Mouse (Mus musculus) E14TG2a.4 (cell line): ENCODE measurements around the gene Pde4c.

Source experiments
- H3K27me3 ChIP-seq: 2 replicates; pipeline ENCODE4 v1.6.1; 2014; ENCODE audit warnings: low read length, control low read depth; ENCODE audit not compliant: insufficient read depth
- H3K36me3 ChIP-seq: 2 replicates; pipeline ENCODE4 v1.6.1; 2014; ENCODE audit warnings: low read length, control low read depth; ENCODE audit not compliant: insufficient read depth
- H3K4me1 ChIP-seq: replicated peaks from 2 replicates; pipeline ENCODE4 v1.6.1; 2014; ENCODE audit warnings: low read depth, low read length, control low read depth
- H3K4me3 ChIP-seq: replicated peaks from 2 replicates; pipeline ENCODE4 v1.5.1; 2014; ENCODE audit warnings: mild to moderate bottlenecking, low read length
- H3K9me3 ChIP-seq: 2 replicates; pipeline ENCODE4 v1.6.1; 2014; ENCODE audit warnings: low read length, control low read depth
- CTCF ChIP-seq: conservative IDR thresholded peaks from 2 replicates; pipeline ENCODE4 v1.5.1; 2014; ENCODE audit warnings: low read length
- NANOG ChIP-seq: IDR thresholded peaks from 2 replicates; pipeline ENCODE4 v1.6.1; 2014; ENCODE audit warnings: borderline replicate concordance, low read length, mixed read lengths
- POU5F1 ChIP-seq: IDR thresholded peaks from 2 replicates; pipeline ENCODE4 v1.6.1; 2014; ENCODE audit warnings: low read length, borderline replicate concordance

Pde4c gene

DNA sequence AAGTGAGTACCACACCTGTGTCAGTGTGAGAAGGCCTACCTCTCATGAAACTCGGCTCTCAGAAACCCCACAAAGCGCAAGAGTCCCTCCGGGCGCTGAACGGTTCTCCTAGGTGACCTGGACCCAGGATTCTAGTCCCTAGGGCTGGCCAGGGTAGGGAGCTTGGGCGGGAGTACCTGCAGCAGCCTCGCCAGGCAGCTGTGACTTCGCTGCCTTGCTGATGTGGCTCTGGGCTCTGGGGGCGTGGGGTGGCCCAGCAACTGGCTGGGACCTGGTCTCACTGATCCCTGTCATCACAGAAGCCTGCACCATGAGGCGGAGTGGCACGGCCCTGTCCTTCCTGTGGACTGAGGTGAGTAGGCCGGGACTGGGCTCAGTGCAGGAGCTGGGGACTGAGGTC, 696 bp downstream of the Pde4c start:
- H3K36me3 ChIP-seq: no peaks in the 10 kb centered on the region
- H3K4me1 ChIP-seq: peaks cover 37% of the 10 kb centered on the region
- no peaks in the 10 kb centered on the region for H3K9me3 ChIP-seq
- H3K27me3 ChIP-seq: peaks cover 16% of the 10 kb centered on the region
- H3K4me3 ChIP-seq: peak overlapping the region; percentile 57
- no peak for TF ChIP-seq POU5F1
- no peak for TF ChIP-seq NANOG
- TF ChIP-seq CTCF: no peak

DNA sequence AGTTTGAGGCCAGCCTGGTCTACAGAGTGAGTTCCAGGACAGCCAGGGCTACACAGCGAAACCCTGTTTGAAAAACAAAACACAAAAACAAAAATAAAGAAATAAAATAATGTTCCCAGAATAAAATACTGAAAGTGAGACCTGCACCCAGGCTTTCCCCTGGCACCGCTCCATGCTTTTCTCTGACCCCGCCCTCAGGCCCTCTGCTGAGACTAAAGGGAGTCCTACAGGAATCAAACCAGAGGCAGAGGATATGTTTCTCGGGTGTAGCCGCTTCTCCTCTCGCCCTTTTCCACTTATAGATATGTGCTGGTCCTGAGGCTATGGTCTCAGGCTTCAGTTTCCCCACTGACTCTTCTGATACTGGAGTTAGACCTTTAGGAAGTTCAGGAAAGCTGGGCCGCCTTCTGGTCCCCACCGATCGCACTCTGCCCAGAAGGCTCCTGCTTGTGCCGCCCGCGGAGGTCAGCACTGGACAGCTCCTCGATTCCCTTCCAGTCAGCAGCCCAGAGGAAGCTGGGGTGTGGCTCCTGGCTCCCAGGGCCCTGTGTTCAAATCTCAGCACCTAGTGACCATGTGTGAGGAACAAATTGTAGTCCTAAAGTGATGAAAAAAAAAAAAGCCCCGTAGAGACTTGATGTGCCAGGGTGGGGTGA, 2.4 kb downstream of the Pde4c start:
- H3K9me3 ChIP-seq: no peaks in the 10 kb centered on the region
- peaks cover 43% of the 10 kb centered on the region for H3K4me1 ChIP-seq
- H3K27me3 ChIP-seq: peaks cover 26% of the 10 kb centered on the region
- no peak overlapping the region for H3K4me3 ChIP-seq
- no peaks in the 10 kb centered on the region for H3K36me3 ChIP-seq
- TF ChIP-seq NANOG (no peak), POU5F1 (no peak), CTCF (no peak)

DNA sequence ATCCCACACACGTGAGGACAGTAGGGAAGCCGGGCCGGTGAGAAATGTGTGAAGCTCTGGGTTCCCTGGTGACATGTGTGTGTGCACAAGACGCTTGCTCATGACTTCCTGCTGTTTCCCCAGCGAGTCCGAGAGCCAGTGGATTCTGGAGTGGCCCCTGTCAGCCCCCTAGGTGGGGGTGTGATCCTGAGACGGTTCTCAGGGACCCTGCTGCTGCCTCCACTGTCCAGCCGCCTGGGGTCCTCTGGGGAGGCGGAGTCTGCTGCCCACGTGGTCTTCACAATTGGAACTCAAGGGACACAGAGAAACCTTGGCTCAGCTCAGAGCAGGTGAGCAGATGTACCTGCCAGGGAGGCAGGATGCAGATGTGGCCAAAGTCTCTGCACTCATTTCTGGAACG, 3.2 kb downstream of the Pde4c start:
- Histone ChIP-seq H3K27me3 (peaks cover 30% of the 10 kb centered on the region), H3K9me3 (no peaks in the 10 kb centered on the region), H3K4me3 (no peak overlapping the region), H3K36me3 (no peaks in the 10 kb centered on the region), H3K4me1 (peaks cover 43% of the 10 kb centered on the region)
- no peak for TF ChIP-seq CTCF
- no peak for TF ChIP-seq NANOG
- no peak for TF ChIP-seq POU5F1

DNA sequence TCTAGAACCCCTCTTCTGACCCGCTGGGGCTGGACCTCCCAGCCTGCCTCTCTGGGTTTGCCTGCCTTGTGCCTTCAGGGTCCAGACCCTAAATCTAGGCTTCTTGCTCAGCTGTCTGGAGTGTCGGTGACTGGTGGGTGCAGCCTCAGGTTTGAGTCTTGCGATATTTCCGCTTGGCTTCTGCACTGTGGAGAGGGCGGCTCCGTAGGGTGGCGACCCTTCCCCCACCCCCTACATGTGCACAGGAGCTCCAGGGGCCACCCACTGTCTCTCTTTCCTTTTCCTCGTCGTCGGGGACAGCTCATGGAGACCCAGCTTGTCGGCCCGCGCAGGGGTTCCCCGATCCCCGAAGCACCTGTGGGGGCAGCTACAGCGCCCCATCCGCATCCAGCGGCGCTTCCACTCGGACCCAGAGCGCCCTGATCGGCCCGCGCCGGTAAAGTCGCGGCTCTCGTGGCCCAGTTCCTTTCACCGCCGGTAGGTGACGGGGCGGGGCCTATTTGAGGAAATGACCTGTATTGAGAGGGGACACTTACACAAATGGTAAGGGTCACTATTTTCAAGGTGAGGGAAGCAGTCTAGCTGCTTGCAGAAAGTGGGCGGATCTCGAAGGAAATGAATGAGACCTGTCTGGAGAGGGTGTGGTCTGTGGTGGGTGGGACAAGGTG, 6.4 kb downstream of the Pde4c start:
- Histone ChIP-seq H3K27me3 (peaks cover 30% of the 10 kb centered on the region), H3K9me3 (no peaks in the 10 kb centered on the region), H3K4me3 (peak overlapping the region; percentile 73), H3K4me1 (peaks cover 43% of the 10 kb centered on the region), H3K36me3 (no peaks in the 10 kb centered on the region)
- TF ChIP-seq NANOG: no peak
- peak; percentile 35 for TF ChIP-seq CTCF

DNA sequence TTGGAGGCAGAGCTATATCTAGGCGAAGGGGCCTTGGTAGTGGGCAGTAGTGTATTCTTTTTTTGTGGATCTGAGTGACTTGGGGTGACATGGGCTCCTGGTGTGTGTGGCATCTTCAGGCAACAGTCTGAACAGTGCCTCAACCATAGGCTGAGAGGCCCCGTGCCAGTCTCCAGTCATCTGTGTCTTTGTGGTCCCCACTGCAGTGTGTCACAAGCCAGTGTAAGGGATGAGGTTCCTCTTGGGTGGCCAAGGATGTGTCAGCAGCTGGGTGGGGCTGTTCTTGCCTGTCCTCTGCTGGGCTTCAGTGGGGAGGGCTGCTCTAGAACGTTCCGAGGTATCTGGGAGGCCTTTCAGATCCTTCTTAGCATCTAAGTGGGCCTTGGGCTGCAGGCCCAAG, 7.4 kb downstream of the Pde4c start:
- no peak for TF ChIP-seq NANOG
- TF ChIP-seq CTCF: no peak
- TF ChIP-seq POU5F1: no peak
- peaks cover 40% of the 10 kb centered on the region for H3K4me1 ChIP-seq
- H3K9me3 ChIP-seq: no peaks in the 10 kb centered on the region
- peaks cover 30% of the 10 kb centered on the region for H3K27me3 ChIP-seq
- no peaks in the 10 kb centered on the region for H3K36me3 ChIP-seq
- no peak overlapping the region for H3K4me3 ChIP-seq

DNA sequence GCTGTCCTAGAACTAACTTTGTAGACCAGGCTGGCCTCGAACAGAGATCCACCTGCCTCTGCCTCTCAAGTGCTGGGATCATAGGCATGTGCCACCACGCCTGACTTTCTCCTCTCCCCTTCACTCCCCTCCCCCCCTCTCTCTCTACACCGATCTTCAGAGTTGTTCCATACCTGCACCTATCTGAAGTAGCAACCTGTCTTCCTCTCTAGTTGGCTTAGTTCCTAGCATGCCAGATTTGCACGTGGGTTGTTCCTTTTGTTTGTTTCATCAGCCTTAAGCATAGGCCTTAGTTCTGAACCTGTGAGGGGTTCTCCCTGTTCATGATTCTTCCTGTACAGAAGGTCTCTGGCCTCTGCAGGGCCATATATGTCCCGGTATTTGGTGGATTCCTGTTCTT, 14.2 kb downstream of the Pde4c start:
- no peaks in the 10 kb centered on the region for H3K36me3 ChIP-seq
- TF ChIP-seq POU5F1: no peak
- TF ChIP-seq CTCF: no peak
- TF ChIP-seq NANOG: no peak
- H3K27me3 ChIP-seq: peaks cover 30% of the 10 kb centered on the region
- no peak overlapping the region for H3K4me3 ChIP-seq
- H3K9me3 ChIP-seq: no peaks in the 10 kb centered on the region
- peaks cover 17% of the 10 kb centered on the region for H3K4me1 ChIP-seq

DNA sequence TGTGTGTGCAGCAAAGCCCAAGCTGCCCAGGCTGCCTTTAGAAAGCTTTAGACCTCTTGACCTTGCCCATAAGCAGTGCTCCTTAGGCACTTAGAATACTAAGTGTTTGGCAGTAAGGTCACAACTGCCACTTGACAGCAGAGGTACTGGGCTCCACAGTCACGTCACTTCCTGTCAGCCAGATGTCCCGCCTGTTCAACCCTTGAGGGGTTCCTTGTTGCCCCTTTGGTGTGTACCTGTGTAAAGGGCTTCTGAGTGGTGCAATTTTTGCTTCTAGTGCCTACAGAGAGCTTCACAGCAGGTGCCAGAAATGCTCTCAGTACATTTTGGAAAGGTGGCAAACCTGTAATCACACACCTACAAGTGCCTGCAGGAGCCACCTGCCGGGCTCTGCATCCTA, 14.7 kb downstream of the Pde4c start:
- Histone ChIP-seq H3K27me3 (peaks cover 36% of the 10 kb centered on the region), H3K9me3 (no peaks in the 10 kb centered on the region), H3K4me1 (peaks cover 18% of the 10 kb centered on the region), H3K36me3 (no peaks in the 10 kb centered on the region), H3K4me3 (no peak overlapping the region)
- no peak for TF ChIP-seq NANOG
- no peak for TF ChIP-seq CTCF
- TF ChIP-seq POU5F1: no peak

DNA sequence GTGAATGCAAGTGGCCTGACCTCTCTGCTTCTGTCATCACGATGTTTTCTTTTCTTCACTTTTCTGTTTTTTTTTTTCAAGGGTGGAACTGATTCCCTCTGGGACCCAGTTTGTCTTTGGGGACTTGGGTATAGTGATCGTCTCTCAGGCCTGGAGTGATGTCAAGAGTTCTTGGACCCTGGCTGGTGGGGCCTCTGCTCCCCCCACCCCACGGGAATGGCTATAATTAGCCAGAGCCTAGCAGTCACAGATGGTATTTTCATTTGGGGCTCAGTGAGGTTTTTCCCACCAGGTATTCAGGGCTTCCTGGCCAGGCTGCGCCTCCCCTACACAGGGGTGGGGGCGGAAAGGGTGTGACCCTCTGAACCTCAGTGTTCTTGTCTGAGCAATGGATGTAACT, 18.1 kb downstream of the Pde4c start:
- H3K36me3 ChIP-seq: no peaks in the 10 kb centered on the region
- H3K9me3 ChIP-seq: no peaks in the 10 kb centered on the region
- no peak overlapping the region for H3K4me3 ChIP-seq
- TF ChIP-seq NANOG (no peak), POU5F1 (no peak), CTCF (no peak)
- H3K27me3 ChIP-seq: peaks cover 70% of the 10 kb centered on the region
- H3K4me1 ChIP-seq: peaks cover 51% of the 10 kb centered on the region
